Mouse (Mus musculus): ENCODE results near the gene Kcnj10.

DNA sequence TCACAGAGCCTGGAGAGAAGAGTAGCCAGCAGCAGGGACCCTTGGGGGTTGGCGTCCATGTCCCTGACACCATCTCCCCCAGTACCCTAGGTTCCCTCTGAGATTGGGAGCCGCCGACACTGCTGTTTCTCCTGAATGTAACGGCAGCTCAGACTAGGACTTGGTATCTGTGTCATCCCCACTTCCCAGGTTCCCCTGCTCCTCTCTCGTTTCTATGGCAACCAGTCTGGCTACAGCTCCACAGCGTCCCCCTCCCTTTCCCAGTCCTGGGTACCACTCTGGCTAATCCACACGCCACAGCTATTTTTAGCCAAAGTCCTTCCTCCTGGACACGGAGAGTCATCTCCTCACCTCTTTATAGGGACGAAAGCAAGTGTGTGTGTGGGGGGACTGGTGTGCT is 11.9 kb upstream of the Kcnj10 start, which contains the start of gene Kcnj9:
- TF ChIP-seq POLR2A (IDR thresholded peaks at IDR 0.05; ENCODE audit: insufficient read length, low read depth): no peak
- no peak for TF ChIP-seq E2F4 (IDR thresholded peaks at IDR 0.05; ENCODE audit: insufficient read depth)
- TF ChIP-seq TCF3 (IDR thresholded peaks at IDR 0.05; ENCODE audit: insufficient read length, low read depth): no peak
- no peak for TF ChIP-seq USF1 (IDR thresholded peaks at IDR 0.05; ENCODE audit: low read depth)

Measured in myocyte (in vitro differentiated cells).